Mouse (Mus musculus): ENCODE data around the gene Ghr. TPM values are rescaled to one million over a fixed set of nuclear protein-coding genes. Genes with fewer than 3 reads are reported as not detected.

The Ghr gene
- not detected for total RNA-seq (2023)

GRCm38 (mm10) chr15:3582807-3583636 is at the start of gene Ghr:
Ghr (minus strand) TSS chr15:3583492.

GRCm38 (mm10) chr15:3303426-3303825 is 279.9 kb downstream of the Ghr start, which contains the start of gene Ccdc152:
Ccdc152 (minus strand) TSS chr15:3303526.

GRCm38 (mm10) chr15:3268247-3268646 is 315.0 kb downstream of the Ghr start, which contains the start of gene Selenop:
Selenop (plus strand) TSS chr15:3268547.

All from CD8-positive naive resting alpha-beta T cell, adult 57 days (primary cell).